Mouse (Mus musculus): ENCODE measurements around the gene Pank4. TPM values are rescaled to one million over a fixed set of nuclear protein-coding genes. Genes with fewer than 3 reads are reported as not detected.

The Pank4 gene
- 34.5 and 40.9 TPM in 2 replicates for total RNA-seq (2014; rRNA removed)
- polyA plus RNA-seq (2015; fragmentation: Nextera tagmentation; extraction: Ambion mirVana) = 25.2 and 28.1 TPM in 2 replicates

- Histone ChIP-seq H3K4me3 (ENCODE audit: low read length) (peak within 1 kb of the TSS; percentile 75), H3K4me2 (ENCODE audit: low read depth, low read length) (peak within 1 kb of the TSS; percentile 84), H3K9ac (replicated peaks; ENCODE audit: low read length) (peak within 1 kb of the TSS; percentile 58), H3K27ac (peak within 1 kb of the TSS; percentile 88), H3K9me3 (ENCODE audit: low read length) (no peaks in the 10 kb centered on the region), H3K27me3 (ENCODE audit: insufficient read depth, low read length) (no peaks in the 10 kb centered on the region), H3K36me3 (ENCODE audit: insufficient read depth, low read length) (peaks cover under 1% of the 10 kb centered on the region; the same call in 1 of the 2 replicates), H3K4me1 (ENCODE audit: insufficient read depth, low read length) (peaks cover 26% of the 10 kb centered on the region)
- WGBS = 1% methylated on average over 60 of the region's 66 CpGs
- ATAC-seq (peak; percentile 88), DNase-seq (ENCODE audit: low spot score) (peak; percentile 94)
- TF ChIP-seq CTCF (IDR thresholded peaks at IDR 0.05; ENCODE audit: low read depth) = no peak
Observed at GRCm38 (mm10) chr4:154963901-154964580, at the start of gene Pank4. Gene Pank4 (plus strand): TSS chr4:154964123.

DNA sequence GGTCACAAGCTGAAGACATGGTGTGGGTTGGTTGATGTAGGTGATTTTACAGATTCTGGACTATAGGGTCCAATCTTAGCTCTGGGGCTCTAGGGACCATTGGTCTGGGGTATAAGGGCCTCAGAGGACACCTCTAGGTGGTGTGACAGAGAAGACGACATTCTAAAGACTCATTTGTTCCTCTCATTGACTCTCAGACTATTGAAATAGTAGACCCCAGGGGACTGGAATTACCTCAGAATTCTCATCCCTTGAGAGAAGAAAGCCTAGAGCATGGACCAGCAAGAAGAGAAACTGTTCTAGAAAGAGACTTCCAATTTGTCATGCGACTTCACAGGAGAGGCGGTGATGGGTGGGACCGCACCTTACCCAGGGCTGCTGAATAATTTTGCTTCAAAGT, 49.7 kb upstream of the Pank4 start:
- Histone ChIP-seq H3K27ac (no peak overlapping the region), H3K9me3 (ENCODE audit: low read length) (no peaks in the 10 kb centered on the region), H3K9ac (replicated peaks; ENCODE audit: low read length) (no peak overlapping the region), H3K4me3 (ENCODE audit: low read length) (no peak overlapping the region), H3K4me1 (ENCODE audit: insufficient read depth, low read length) (no peaks in the 10 kb centered on the region), H3K27me3 (ENCODE audit: insufficient read depth, low read length) (no peaks in the 10 kb centered on the region), H3K4me2 (ENCODE audit: low read depth, low read length) (no peak overlapping the region), H3K36me3 (ENCODE audit: insufficient read depth, low read length) (no peaks in the 10 kb centered on the region)
- DNase-seq (ENCODE audit: low spot score) (no peak), ATAC-seq (no peak)
- 92% methylated on average over 4 of the region's 4 CpGs for WGBS
- no peak for TF ChIP-seq CTCF (IDR thresholded peaks at IDR 0.05; ENCODE audit: low read depth)

- H3K4me2 ChIP-seq (ENCODE audit: low read depth, low read length) = no peak overlapping the region
- no peak overlapping the region for H3K4me3 ChIP-seq (ENCODE audit: low read length)
- H3K36me3 ChIP-seq (ENCODE audit: insufficient read depth, low read length) = no peaks in the 10 kb centered on the region
- no peak for TF ChIP-seq CTCF (IDR thresholded peaks at IDR 0.05; ENCODE audit: low read depth)
- no peak for ATAC-seq
- H3K27me3 ChIP-seq (ENCODE audit: insufficient read depth, low read length) = no peaks in the 10 kb centered on the region
- H3K4me1 ChIP-seq (ENCODE audit: insufficient read depth, low read length) = no peaks in the 10 kb centered on the region
- no peak overlapping the region for H3K27ac ChIP-seq
- DNase-seq (ENCODE audit: low spot score) = no peak
- WGBS = 83% methylated on average over 3 of the region's 3 CpGs
- H3K9ac ChIP-seq (replicated peaks; ENCODE audit: low read length) = no peak overlapping the region
- H3K9me3 ChIP-seq (ENCODE audit: low read length) = no peaks in the 10 kb centered on the region
Observed at GRCm38 (mm10) chr4:154914707-154915106, 49.2 kb upstream of the Pank4 start.

GRCm38 (mm10) chr4:154915286-154915685, 48.6 kb upstream of the Pank4 start:
- Histone ChIP-seq H3K4me1 (ENCODE audit: insufficient read depth, low read length) (no peaks in the 10 kb centered on the region), H3K9ac (replicated peaks; ENCODE audit: low read length) (no peak overlapping the region), H3K27me3 (ENCODE audit: insufficient read depth, low read length) (no peaks in the 10 kb centered on the region), H3K4me3 (ENCODE audit: low read length) (no peak overlapping the region), H3K9me3 (ENCODE audit: low read length) (no peaks in the 10 kb centered on the region), H3K4me2 (ENCODE audit: low read depth, low read length) (no peak overlapping the region), H3K27ac (no peak overlapping the region), H3K36me3 (ENCODE audit: insufficient read depth, low read length) (no peaks in the 10 kb centered on the region)
- no peak for TF ChIP-seq CTCF (IDR thresholded peaks at IDR 0.05; ENCODE audit: low read depth)
- no peak for DNase-seq (ENCODE audit: low spot score)
- no peak for ATAC-seq
- 85% methylated on average over 10 of the region's 10 CpGs for WGBS

DNA sequence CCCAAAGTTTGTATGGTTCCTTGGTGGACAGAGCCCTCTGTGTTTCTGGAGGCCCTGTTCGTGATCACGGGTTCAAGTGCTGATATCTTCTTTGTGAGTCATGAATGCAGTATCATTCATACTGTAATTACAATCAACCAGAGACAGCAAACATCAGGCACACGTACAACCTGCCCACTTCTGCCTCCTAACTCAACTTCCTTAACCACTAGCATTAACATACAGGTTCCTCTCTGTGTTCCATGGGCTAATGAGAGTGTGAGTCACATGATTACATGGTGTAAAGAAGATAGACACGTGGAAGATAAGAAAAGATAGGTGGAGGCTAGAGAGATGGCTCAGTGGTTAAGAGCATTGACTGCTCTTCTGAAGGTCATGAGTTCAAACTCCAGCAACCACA, 47.3 kb upstream of the Pank4 start:
- no peak overlapping the region for H3K4me2 ChIP-seq (ENCODE audit: low read depth, low read length)
- no peaks in the 10 kb centered on the region for H3K27me3 ChIP-seq (ENCODE audit: insufficient read depth, low read length)
- 85% methylated on average over 4 of the region's 4 CpGs for WGBS
- H3K9ac ChIP-seq (replicated peaks; ENCODE audit: low read length) = no peak overlapping the region
- H3K4me3 ChIP-seq (ENCODE audit: low read length) = no peak overlapping the region
- H3K36me3 ChIP-seq (ENCODE audit: insufficient read depth, low read length) = no peaks in the 10 kb centered on the region
- H3K9me3 ChIP-seq (ENCODE audit: low read length) = no peaks in the 10 kb centered on the region
- no peak overlapping the region for H3K27ac ChIP-seq
- no peaks in the 10 kb centered on the region for H3K4me1 ChIP-seq (ENCODE audit: insufficient read depth, low read length)
- TF ChIP-seq CTCF (IDR thresholded peaks at IDR 0.05; ENCODE audit: low read depth) = no peak
- no peak for DNase-seq (ENCODE audit: low spot score)
- ATAC-seq = no peak

DNA sequence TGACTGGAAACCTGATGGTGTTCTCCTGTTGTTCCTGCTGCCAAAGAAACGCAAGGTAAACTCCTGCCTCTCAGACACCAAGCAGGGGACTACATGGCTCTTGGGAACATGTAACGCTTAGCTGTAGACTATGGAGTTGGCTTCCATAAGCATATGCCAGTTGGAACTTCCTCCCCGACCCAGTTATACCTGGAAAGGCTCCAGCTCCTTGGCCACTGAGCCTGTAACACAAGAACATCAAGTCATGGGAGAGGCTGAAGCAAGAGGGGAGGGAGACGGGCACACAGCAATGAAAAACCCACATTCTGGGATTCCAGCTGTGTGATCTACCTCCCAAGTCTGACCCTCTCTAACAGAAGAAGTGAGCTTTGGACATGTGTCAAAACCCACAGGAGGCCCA, 41.6 kb upstream of the Pank4 start:
- Histone ChIP-seq H3K4me3 (ENCODE audit: low read length) (no peak overlapping the region), H3K4me1 (ENCODE audit: insufficient read depth, low read length) (no peaks in the 10 kb centered on the region), H3K27me3 (ENCODE audit: insufficient read depth, low read length) (no peaks in the 10 kb centered on the region), H3K9ac (replicated peaks; ENCODE audit: low read length) (no peak overlapping the region), H3K9me3 (ENCODE audit: low read length) (no peaks in the 10 kb centered on the region), H3K36me3 (ENCODE audit: insufficient read depth, low read length) (no peaks in the 10 kb centered on the region), H3K27ac (no peak overlapping the region), H3K4me2 (ENCODE audit: low read depth, low read length) (no peak overlapping the region)
- TF ChIP-seq CTCF (IDR thresholded peaks at IDR 0.05; ENCODE audit: low read depth) = no peak
- DNase-seq (ENCODE audit: low spot score) = no peak
- 73% methylated on average over 4 of the region's 4 CpGs for WGBS
- ATAC-seq = no peak

DNA sequence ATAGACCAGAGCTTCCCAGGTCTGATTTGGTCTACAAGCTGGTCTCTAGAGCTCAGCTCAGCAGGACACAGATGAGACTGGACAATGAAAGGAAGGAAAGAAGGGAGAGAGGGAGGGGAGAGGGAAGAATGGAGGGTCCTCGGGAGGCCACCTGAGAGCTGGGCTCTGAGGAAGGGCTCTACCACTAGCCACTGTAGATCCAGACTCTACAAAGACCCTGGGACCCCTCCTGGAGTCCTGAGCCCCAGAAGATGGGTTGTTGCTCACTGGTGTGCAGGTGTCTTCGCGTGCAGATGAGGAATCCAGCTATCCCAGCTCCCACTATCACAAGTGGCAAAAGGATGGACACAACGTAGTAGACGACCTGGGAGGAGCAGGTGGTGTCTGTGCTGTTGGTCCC, 41.0 kb upstream of the Pank4 start:
- Histone ChIP-seq H3K27ac (no peak overlapping the region), H3K4me1 (ENCODE audit: insufficient read depth, low read length) (no peaks in the 10 kb centered on the region), H3K4me2 (ENCODE audit: low read depth, low read length) (no peak overlapping the region), H3K9ac (replicated peaks; ENCODE audit: low read length) (no peak overlapping the region), H3K36me3 (ENCODE audit: insufficient read depth, low read length) (no peaks in the 10 kb centered on the region), H3K27me3 (ENCODE audit: insufficient read depth, low read length) (no peaks in the 10 kb centered on the region), H3K4me3 (ENCODE audit: low read length) (no peak overlapping the region), H3K9me3 (ENCODE audit: low read length) (no peaks in the 10 kb centered on the region)
- ATAC-seq (no peak), DNase-seq (ENCODE audit: low spot score) (no peak)
- TF ChIP-seq CTCF (IDR thresholded peaks at IDR 0.05; ENCODE audit: low read depth) = no peak
- WGBS = 86% methylated on average over 5 of the region's 5 CpGs
